Mouse (Mus musculus) intestine, embryonic 14.5 days (tissue): ENCODE data around the gene Omd. TPM values are rescaled to one million over a fixed set of nuclear protein-coding genes. Genes with fewer than 3 reads are reported as not detected.
A peak's percentile ranks its signal among the peaks of the same experiment; 100 is the strongest.
"Not testable (repeated sequence)": the region's sequence is repeated elsewhere in the genome, so short reads cannot be mapped to it uniquely, and the experiment has no call there.

Experiments
- ATAC-seq: fragments of 200-750 bp; cut with Nextera tagmentation; replicated peaks from 2 replicates; pipeline ENCODE4 v1.8.0; 2017; ENCODE audit warnings: low read depth, moderate number of reproducible peaks, moderate TSS enrichment, moderate library complexity; ENCODE audit not compliant: low FRiP score, low TSS enrichment
- DNase-seq: peaks from one replicate; pipeline ENCODE4 v3.0.0-alpha.2; 2018; ENCODE audit warnings: low spot score
- H3K27ac ChIP-seq: fragments of 300-500 bp; sonication (generic); 2 replicates; pipeline ENCODE4 v1.5.1; 2014; ENCODE audit warnings: low read depth, mild to moderate bottlenecking, control low read depth
- H3K27me3 ChIP-seq: fragments of 300-500 bp; sonication (generic); replicated peaks from 2 replicates; pipeline ENCODE4 v1.6.1; 2014; ENCODE audit warnings: low read length, control low read depth; ENCODE audit not compliant: control insufficient read depth, insufficient read depth
- H3K36me3 ChIP-seq: fragments of 300-500 bp; sonication (generic); 2 replicates; pipeline ENCODE4 v1.6.1; 2014; ENCODE audit warnings: low read length, control low read depth; ENCODE audit not compliant: control insufficient read depth, insufficient read depth
- H3K4me1 ChIP-seq: fragments of 300-500 bp; sonication (generic); replicated peaks from 2 replicates; pipeline ENCODE4 v1.6.1; 2014; ENCODE audit warnings: low read length, control low read depth, mixed read lengths; ENCODE audit not compliant: control insufficient read depth, insufficient read depth
- H3K4me2 ChIP-seq: fragments of 300-500 bp; sonication (generic); 2 replicates; pipeline ENCODE4 v1.6.1; 2014; ENCODE audit warnings: low read length
- H3K4me3 ChIP-seq: fragments of 300-500 bp; sonication (generic); 2 replicates; pipeline ENCODE4 v1.5.1; 2014; ENCODE audit warnings: low read depth, low read length, control low read depth, mixed read lengths
- H3K9ac ChIP-seq: fragments of 300-500 bp; sonication (generic); 2 replicates; pipeline ENCODE4 v1.6.1; 2014; ENCODE audit warnings: mild to moderate bottlenecking, low read length
- H3K9me3 ChIP-seq: fragments of 300-500 bp; sonication (generic); 2 replicates; pipeline ENCODE4 v1.6.1; 2016; ENCODE audit warnings: low read length, control low read depth; ENCODE audit not compliant: control insufficient read depth
- WGBS: fragments of 180-500 bp; shearing (Covaris S2); extraction: QIAGEN DNeasy Blood & Tissue Kit; methylation state at CpG from one replicate; pipeline ENCODE4 v1.1.7; 2014; 5-methylcytosine and 5-hydroxymethylcytosine counted together
- polyA plus RNA-seq: library from polyadenylated mRNA; unstranded; fragments of >200 nt; fragmentation: Nextera tagmentation; extraction: Ambion mirVana; gene quantifications from 2 replicates; pipeline ENCODE4 v1.2.1, GENCODE M21; 2014

Omd gene
- polyA plus RNA-seq, 1 experiment from 2014 or later, result 0.45 TPM

DNA sequence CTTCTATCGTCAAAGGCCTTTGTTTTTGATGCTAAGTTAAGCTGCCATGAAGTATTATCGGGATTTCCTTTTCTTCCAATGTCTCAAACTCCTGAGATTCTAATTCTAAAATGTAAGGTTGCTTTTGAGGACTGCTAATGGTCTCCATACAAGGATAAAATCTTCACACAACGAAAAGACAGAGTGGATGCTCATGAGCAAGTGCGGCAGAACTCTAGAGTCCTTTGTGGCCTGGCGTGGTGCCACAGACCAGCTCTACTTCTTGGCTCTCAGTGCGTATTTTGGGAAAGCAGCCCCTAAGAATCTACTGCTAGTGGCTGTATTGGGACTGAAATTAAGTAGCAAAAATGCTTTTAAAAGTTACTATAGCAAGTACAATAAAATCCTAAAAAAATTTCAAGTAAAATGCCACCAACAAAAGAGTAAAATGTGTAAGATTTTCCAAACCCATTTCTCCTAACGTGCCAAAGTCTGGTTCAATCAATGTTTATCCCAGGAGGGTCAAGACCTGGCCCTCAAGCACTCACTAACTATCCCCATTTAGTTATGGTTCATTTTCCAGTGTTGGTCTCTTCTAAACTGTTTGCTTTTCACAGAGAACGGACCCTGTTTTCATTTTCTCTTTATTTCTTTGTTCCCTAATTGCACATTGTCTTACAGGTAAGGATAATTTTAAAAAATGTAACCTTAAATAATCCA is 2.2 kb downstream of the Omd start:
- no peak overlapping the region for H3K9ac ChIP-seq
- H3K27ac ChIP-seq, result no peak overlapping the region
- peaks cover 7% of the 10 kb centered on the region for H3K4me1 ChIP-seq
- ATAC-seq (no peak), DNase-seq (no peak)
- no peaks in the 10 kb centered on the region for H3K36me3 ChIP-seq
- no peaks in the 10 kb centered on the region for H3K27me3 ChIP-seq
- no peak overlapping the region for H3K4me2 ChIP-seq
- no peak overlapping the region for H3K4me3 ChIP-seq
- 75% methylated on average over 8 of the region's 8 CpGs for WGBS
- H3K9me3 ChIP-seq, result no peaks in the 10 kb centered on the region

DNA sequence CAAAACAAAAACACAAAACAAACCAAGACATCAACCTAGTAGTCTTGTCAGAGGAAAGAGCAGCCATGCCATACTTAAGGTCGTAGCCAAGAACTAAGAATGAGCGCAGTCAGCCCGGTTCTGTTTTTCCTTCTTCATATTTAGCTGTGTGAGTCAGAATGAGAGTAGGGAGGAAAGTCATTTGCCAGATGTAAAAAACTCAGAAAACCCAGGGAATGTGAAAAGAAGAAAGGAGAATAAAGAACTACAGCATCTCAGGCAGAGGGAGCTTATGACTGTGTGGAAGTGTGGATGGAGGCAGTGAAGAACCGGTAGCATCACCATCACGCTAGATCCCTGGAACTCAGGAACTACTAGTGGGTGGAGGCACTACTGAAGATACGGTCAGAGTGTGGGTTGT is 3.8 kb downstream of the Omd start:
- Histone ChIP-seq H3K4me2 (no peak overlapping the region), H3K27ac (no peak overlapping the region), H3K27me3 (no peaks in the 10 kb centered on the region), H3K4me1 (peaks cover 7% of the 10 kb centered on the region), H3K36me3 (no peaks in the 10 kb centered on the region), H3K4me3 (no peak overlapping the region), H3K9ac (no peak overlapping the region), H3K9me3 (no peaks in the 10 kb centered on the region)
- ATAC-seq (no peak), DNase-seq (no peak)
- 93% methylated on average over 6 of the region's 6 CpGs for WGBS

DNA sequence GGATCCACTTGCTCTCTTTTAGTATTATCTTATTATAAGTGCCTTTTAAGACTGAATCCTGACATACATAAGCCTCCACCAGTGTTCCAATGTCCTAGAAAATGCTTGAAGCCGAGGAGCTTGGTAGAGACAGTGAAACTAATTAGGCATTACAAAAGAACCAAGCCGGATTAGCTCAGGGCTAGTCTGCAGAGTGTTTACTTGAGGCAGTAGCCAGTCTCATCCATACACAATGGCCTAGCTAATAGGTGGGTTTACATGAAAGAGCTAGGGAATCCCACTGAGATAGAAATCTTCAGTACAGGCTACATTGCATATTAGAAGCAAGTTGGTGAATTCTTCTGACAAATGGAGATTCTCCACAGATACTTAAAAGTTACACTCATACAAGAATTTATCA is 20.3 kb downstream of the Omd start:
- not testable (repeated sequence) for ATAC-seq, H3K36me3 ChIP-seq, H3K4me2 ChIP-seq, H3K9me3 ChIP-seq, H3K27ac ChIP-seq, H3K4me3 ChIP-seq, H3K4me1 ChIP-seq, H3K27me3 ChIP-seq, DNase-seq, H3K9ac ChIP-seq
- 85% methylated on average over 2 of the region's 2 CpGs for WGBS

DNA sequence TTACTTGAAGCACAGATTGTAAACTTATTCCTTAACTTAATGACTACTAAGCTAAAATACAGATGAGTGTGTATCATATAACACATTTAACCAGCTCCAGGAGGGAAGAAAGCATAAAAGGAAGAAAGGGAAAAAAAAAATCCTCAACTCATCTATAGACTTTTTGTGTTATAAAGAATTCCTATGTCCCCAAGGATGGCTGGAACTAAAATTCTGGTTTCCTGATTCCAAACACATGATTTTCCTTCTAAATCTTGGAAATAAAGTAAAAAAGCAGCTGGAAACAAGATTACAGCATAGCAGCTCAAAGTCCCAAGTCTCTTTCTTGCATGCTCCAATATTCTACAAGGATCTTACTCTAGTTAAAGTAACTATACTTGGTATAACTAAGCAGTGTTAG is 21.3 kb downstream of the Omd start:
- ATAC-seq, result no peak
- no peak overlapping the region for H3K4me2 ChIP-seq
- H3K36me3 ChIP-seq, result no peaks in the 10 kb centered on the region
- no peaks in the 10 kb centered on the region for H3K9me3 ChIP-seq
- H3K4me3 ChIP-seq, result no peak overlapping the region
- DNase-seq, result no peak
- H3K9ac ChIP-seq, result no peak overlapping the region
- no peak overlapping the region for H3K27ac ChIP-seq
- no peaks in the 10 kb centered on the region for H3K4me1 ChIP-seq
- H3K27me3 ChIP-seq, result no peaks in the 10 kb centered on the region

DNA sequence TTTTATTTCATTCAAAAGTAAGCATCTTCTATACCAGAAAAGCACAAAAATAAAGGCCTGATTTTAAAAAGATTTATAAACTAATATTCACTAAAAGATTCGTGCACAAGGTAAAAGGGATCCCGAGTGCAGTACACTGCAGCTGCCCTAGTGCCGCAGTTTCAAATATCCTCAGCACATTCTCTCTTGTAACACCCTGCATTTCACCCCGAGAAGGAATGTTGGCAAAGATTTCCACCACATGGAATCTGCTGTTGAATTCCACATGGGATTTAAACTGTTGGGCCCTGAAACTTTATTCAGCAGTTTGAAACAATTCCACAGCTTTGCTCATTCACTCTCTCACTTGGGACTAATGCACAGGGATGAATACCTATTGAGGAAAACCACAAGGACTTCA is 25.5 kb downstream of the Omd start, which contains the start of gene Ogn:
TSS of gene Ogn (plus strand) at position 333 of the 400 bp plus-strand sequence.
- peak within 1 kb of the TSS; percentile 37 for H3K4me2 ChIP-seq
- no peaks in the 10 kb centered on the region for H3K36me3 ChIP-seq
- WGBS, result 40% methylated on average over 4 of the region's 4 CpGs
- peak within 1 kb of the TSS; percentile 49 for H3K27ac ChIP-seq
- no peaks in the 10 kb centered on the region for H3K27me3 ChIP-seq
- H3K9ac ChIP-seq, result no peak within 1 kb of the TSS; the same call in 1 of the 2 replicates
- no peak for DNase-seq
- no peaks in the 10 kb centered on the region for H3K9me3 ChIP-seq
- no peaks in the 10 kb centered on the region for H3K4me1 ChIP-seq
- peak within 1 kb of the TSS; percentile 29 for H3K4me3 ChIP-seq
- no peak for ATAC-seq

DNA sequence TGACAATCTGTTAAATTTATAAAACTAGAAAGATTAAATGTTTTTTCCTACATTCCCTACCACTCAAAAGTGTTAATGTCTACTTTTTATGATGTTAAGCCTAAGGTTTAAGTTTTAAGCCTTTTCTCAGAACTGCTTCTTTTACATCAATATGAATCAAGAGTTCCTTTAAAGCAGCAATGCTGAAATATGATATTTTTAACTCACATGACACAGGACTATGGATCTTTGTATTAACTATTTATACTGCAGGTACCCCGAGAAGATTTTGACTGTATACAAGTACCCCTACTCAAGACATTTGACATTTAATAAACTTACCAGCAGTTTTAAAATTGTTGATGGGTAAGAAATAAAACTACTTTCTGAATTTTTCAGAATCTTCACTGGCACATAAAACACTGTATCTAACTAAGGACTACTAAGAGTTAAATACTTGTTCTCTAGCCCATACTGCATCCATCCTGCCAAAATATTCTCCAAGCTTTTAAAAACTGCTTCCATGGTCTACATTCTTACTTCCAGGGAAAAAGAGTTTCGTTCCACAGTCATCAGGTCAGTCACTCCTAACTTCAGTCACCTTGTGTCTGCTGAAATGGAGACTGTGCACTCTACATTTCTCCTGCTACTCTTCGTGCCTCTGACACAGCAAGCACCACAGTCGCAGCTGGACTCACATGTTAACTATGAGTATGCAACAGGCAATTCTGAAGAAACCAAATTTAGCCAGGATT is 26.5 kb downstream of the Omd start:
- no peak for ATAC-seq
- Histone ChIP-seq H3K4me1 (no peaks in the 10 kb centered on the region), H3K27me3 (no peaks in the 10 kb centered on the region), H3K36me3 (no peaks in the 10 kb centered on the region), H3K9me3 (no peaks in the 10 kb centered on the region), H3K9ac (peak overlapping the region; percentile 38; the same call in 1 of the 2 replicates), H3K4me2 (peak overlapping the region; percentile 37), H3K4me3 (peak overlapping the region; percentile 29), H3K27ac (no peak overlapping the region; the same call in 1 of the 2 replicates)
- no peak for DNase-seq
- 47% methylated on average over 4 of the region's 4 CpGs for WGBS

DNA sequence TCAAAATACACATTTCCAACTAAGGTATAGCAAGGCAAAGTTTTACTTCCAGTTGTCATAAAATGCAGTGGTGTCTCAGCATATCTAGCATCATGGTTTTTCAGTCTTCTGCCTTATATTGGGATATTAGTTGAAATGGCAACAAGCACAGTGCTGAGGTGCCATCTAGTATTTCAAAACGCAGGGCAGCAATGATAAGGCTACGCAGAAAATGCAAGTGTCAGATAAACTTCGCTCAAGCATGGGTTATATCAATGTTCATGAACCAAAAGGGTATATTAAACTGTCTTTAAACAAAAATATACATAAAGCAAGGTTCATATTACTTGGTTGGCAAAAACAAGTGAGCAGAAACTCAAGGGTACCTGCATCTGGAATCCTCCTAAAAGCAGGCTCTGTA is 34.8 kb downstream of the Omd start:
- Histone ChIP-seq H3K36me3 (0 out of 2 replicates have a peak, but pooled peaks cover 4% of the 10 kb centered on the region), H3K9me3 (no peaks in the 10 kb centered on the region), H3K4me2 (no peak overlapping the region), H3K9ac (no peak overlapping the region), H3K27me3 (no peaks in the 10 kb centered on the region), H3K4me3 (no peak overlapping the region), H3K4me1 (no peaks in the 10 kb centered on the region), H3K27ac (no peak overlapping the region)
- ATAC-seq (no peak), DNase-seq (no peak)
- 93% methylated on average over 3 of the region's 3 CpGs for whole genome bisulfite sequencing

DNA sequence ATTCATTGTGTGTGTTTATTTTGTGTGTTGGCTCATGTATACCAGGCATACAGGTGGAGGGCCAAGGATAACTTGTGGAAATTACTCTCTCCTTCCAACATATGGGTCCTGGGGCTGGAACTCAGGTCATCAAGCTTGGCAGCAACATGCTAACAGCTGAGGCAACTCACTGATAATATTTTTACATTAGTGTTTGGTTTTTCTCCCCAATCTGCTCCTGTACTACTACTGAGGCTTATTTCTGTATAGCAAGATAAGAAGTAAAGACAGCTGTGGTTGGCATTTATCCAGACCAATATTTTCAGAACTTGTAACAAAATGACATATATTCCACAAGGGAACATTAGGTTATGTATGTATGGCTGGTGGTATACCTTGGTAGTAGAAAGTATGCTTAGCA is 36.1 kb downstream of the Omd start:
- ATAC-seq, result no peak
- Histone ChIP-seq H3K4me1 (no peaks in the 10 kb centered on the region), H3K4me3 (no peak overlapping the region), H3K36me3 (0 out of 2 replicates have a peak, but pooled peaks cover 4% of the 10 kb centered on the region), H3K27me3 (no peaks in the 10 kb centered on the region), H3K27ac (no peak overlapping the region), H3K9ac (no peak overlapping the region), H3K9me3 (no peaks in the 10 kb centered on the region), H3K4me2 (no peak overlapping the region)
- no peak for DNase-seq

DNA sequence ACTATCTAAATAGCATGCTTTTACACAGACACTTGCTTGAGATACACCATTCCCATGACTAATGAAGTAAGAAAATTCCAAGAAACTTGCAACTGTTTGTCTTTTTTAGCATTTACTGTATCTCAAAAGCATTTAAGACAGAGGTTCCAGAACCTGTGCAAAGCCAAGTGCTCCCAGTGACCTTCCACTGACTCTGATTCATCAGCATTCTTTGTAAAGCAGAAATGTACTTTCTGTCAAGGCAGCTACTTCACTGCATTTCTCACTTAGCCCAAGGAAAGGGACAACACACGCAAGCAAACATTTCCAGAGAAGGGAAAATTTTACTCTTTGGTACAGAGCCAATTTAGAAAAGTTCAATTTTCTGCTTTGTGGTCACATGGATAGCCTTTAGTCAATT is 41.0 kb downstream of the Omd start:
- no peaks in the 10 kb centered on the region for H3K4me1 ChIP-seq
- ATAC-seq (no peak), DNase-seq (no peak)
- 0 out of 2 replicates have a peak, but pooled peaks cover 4% of the 10 kb centered on the region for H3K36me3 ChIP-seq
- no peaks in the 10 kb centered on the region for H3K9me3 ChIP-seq
- no peak overlapping the region for H3K4me2 ChIP-seq
- WGBS, result 51% methylated on average over 1 of the region's 1 CpGs
- H3K27me3 ChIP-seq, result no peaks in the 10 kb centered on the region
- H3K9ac ChIP-seq, result no peak overlapping the region
- H3K4me3 ChIP-seq, result no peak overlapping the region
- no peak overlapping the region for H3K27ac ChIP-seq
